Mouse (Mus musculus) ES-E14 (cell line): ENCODE results near the gene Cdk1.

Experiments
- CHD2 ChIP-seq: IDR thresholded peaks from 2 replicates; pipeline ENCODE4 v1.6.1; 2014; ENCODE audit warnings: mild to moderate bottlenecking, low read depth, low read length, inconsistent platforms
- HCFC1 ChIP-seq: IDR thresholded peaks from 2 replicates; pipeline ENCODE4 v1.6.1; 2012; ENCODE audit warnings: low read length, inconsistent platforms, borderline replicate concordance; ENCODE audit not compliant: insufficient read depth
- MAFK ChIP-seq: IDR thresholded peaks from 2 replicates; pipeline ENCODE4 v1.6.1; 2014; ENCODE audit warnings: mild to moderate bottlenecking, low read depth, low read length, inconsistent platforms; ENCODE audit not compliant: insufficient read depth
- ZC3H11A ChIP-seq: IDR thresholded peaks from 2 replicates; pipeline ENCODE4 v1.6.1; 2012; ENCODE audit warnings: low read depth, mild to moderate bottlenecking, inconsistent platforms, low read length, borderline replicate concordance
- ZNF384 ChIP-seq: IDR thresholded peaks from 2 replicates; pipeline ENCODE4 v1.6.1; 2012; ENCODE audit warnings: low read depth, low read length, inconsistent platforms

DNA sequence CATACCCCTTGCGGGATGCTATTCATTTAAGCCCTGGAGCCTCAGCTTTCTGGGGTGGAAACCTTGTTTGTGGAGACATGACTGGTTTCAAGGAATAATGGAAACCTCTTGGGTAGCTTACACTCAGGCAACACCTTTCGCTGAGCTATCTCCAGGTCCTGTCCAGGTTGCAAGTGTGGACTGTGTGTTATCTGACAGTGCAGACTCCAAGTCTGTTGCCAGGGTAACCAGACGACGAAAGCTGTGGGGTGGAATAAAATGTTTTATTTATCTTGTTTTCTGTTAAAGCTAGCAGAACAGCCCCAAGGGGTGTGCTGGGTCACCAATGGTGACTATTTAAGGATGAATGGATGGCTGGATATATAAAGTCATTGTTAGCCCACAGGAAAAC, 24.1 kb downstream of the Cdk1 start:
- TF ChIP-seq ZNF384 (no peak), HCFC1 (no peak), ZC3H11A (no peak), CHD2 (no peak), MAFK (no peak)
